Mouse (Mus musculus): ENCODE results near the gene Catsperg1. TPM values are rescaled to one million over a fixed set of nuclear protein-coding genes. Genes with fewer than 3 reads are reported as not detected.

The Catsperg1 gene
- total and polyA plus RNA-seq, 3 experiments = 0.68 to 2.0 (median 0.93) TPM

DNA sequence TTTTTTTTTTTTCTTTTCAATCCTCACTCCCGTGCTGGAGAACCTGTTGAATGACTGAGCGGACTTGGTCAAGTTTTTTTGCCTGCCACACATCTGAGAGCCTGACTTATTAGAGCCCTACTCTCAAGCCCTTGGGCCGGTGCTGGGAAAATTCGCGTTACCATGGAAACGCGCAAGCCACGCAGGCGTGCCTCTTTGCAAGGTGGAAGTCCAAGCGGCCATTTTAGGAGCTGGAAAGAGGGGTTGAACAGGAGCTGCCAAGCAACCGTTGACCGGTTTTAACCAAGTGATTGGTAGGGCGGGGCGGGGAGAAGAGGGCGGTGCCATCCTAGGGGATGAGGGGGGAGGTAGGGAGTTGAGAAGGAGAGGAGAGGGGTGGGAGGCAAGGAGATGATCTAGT is 1.0 kb upstream of the Catsperg1 start:
- no peak for DNase-seq (ENCODE audit: extremely low read depth)
- Histone ChIP-seq H3K27ac (ENCODE audit: insufficient read depth, low read depth) (no peak overlapping the region), H3K9ac (ENCODE audit: insufficient read depth, low read depth) (no peak overlapping the region), H3K9me3 (replicated peaks; ENCODE audit: low read length) (peaks cover 17% of the 10 kb centered on the region), H3K79me2 (replicated peaks; ENCODE audit: control insufficient read depth, extremely low read depth, insufficient read depth, poor library complexity, severe bottlenecking) (no peaks in the 10 kb centered on the region), H3K27me3 (replicated peaks) (no peaks in the 10 kb centered on the region), H3K36me3 (replicated peaks in 1 of 2; ENCODE audit: control insufficient read depth in 1 of 2, insufficient read depth in 1 of 2, low read length in 1 of 2) (no peaks in the 10 kb centered on the region), H3K4me2 (ENCODE audit: insufficient read depth, low read depth, poor library complexity, severe bottlenecking) (no peak overlapping the region), H3K4me1 (ENCODE audit: control insufficient read depth in 1 of 2, insufficient read depth in 2 of 2) (peaks cover 0 to 10% of the 10 kb centered on the region in 2 experiments; a peak in 2 of 4 replicates), H3K4me3 (replicated peaks in 1 of 3; ENCODE audit: low read depth in 2 of 3, low read length in 2 of 3, poor library complexity in 1 of 3) (no peak overlapping the region)
- dilution Hi-C loops (cut with MboI; ENCODE audit: extremely low pct_ligation_motif_present, extremely low pct_unique_long_range_greater_than_20kb, low sequenced_read_pairs) (no loop called here), in situ Hi-C loops (cut with MboI; ENCODE audit: low pct_ligation_motif_present, low pct_unique_long_range_greater_than_20kb, low sequenced_read_pairs) (loop anchor here (5.0 kb wide), 1 partner anchor 32 kb away; the partner anchor contains the start of gene 2200002D01Rik)
- TF ChIP-seq USF2 (conservative IDR thresholded peaks at IDR 0.05; ENCODE audit: low read depth, low read length) (no peak), POLR2A (IDR thresholded peaks at IDR 0.05; ENCODE audit: low read depth, low read length) (no peak), TBP (conservative IDR thresholded peaks at IDR 0.05; ENCODE audit: low read depth, low read length) (no peak), CHD1 (IDR thresholded peaks at IDR 0.05; ENCODE audit: low read depth, low read length) (no peak), ZC3H11A (IDR thresholded peaks at IDR 0.05; ENCODE audit: low read depth, low read length) (no peak), RAD21 (IDR thresholded peaks at IDR 0.05; ENCODE audit: low read depth, low read length) (no peak), SMC3 (IDR thresholded peaks at IDR 0.05; ENCODE audit: low read depth, low read length) (no peak), JUN (IDR thresholded peaks at IDR 0.05; ENCODE audit: insufficient read depth, low read depth, low read length) (no peak), GABPA (IDR thresholded peaks at IDR 0.05; ENCODE audit: insufficient replicate concordance, low read depth, low read length) (no peak), CTCF (conservative IDR thresholded peaks at IDR 0.05 in 1 of 2, IDR thresholded peaks at IDR 0.05 in 1 of 2; ENCODE audit: low read depth in 2 of 2, low read length in 2 of 2) (no peak), JUND (conservative IDR thresholded peaks at IDR 0.05; ENCODE audit: low read depth, low read length) (no peak), TCF12 (IDR thresholded peaks at IDR 0.05; ENCODE audit: low read depth, low read length) (no peak), POLR2AphosphoS2 (IDR thresholded peaks at IDR 0.05; ENCODE audit: low read depth, low read length) (no peak)

DNA sequence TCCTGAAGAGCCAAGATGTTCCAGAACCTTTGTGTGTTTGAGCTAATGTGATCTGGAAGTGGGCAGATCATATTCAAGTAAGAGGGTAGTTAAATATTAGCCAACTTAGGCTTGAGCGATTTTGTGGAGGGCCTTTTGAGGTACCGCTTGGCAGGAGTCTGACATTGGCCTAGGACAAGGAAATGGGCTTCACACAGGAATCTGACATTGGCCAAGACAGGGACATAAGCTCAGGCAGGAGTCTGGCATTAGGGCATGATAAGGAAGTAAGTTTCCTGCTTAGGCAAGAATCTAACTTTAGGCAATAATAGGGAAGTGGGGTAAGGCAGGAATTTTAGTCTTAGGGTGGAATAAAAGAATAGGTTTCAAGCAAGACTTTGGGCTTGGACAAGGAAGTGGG is 401 bp upstream of the Catsperg1 start:
- dilution Hi-C loops (cut with MboI; ENCODE audit: extremely low pct_ligation_motif_present, extremely low pct_unique_long_range_greater_than_20kb, low sequenced_read_pairs) = no loop called here
- Histone ChIP-seq H3K9me3 (replicated peaks; ENCODE audit: low read length) (peaks cover 11% of the 10 kb centered on the region), H3K9ac (ENCODE audit: insufficient read depth, low read depth) (no peak overlapping the region), H3K4me2 (ENCODE audit: insufficient read depth, low read depth, poor library complexity, severe bottlenecking) (no peak overlapping the region), H3K27ac (ENCODE audit: insufficient read depth, low read depth) (no peak overlapping the region), H3K4me1 (ENCODE audit: control insufficient read depth in 1 of 2, insufficient read depth in 2 of 2) (peaks cover 0 to 10% of the 10 kb centered on the region in 2 experiments; a peak in 2 of 4 replicates), H3K27me3 (replicated peaks) (no peaks in the 10 kb centered on the region), H3K36me3 (replicated peaks in 1 of 2; ENCODE audit: control insufficient read depth in 1 of 2, insufficient read depth in 1 of 2, low read length in 1 of 2) (no peaks in the 10 kb centered on the region), H3K4me3 (replicated peaks in 1 of 3; ENCODE audit: low read depth in 2 of 3, low read length in 2 of 3, poor library complexity in 1 of 3) (no peak overlapping the region), H3K79me2 (replicated peaks; ENCODE audit: control insufficient read depth, extremely low read depth, insufficient read depth, poor library complexity, severe bottlenecking) (no peaks in the 10 kb centered on the region)
- in situ Hi-C loops (cut with MboI; ENCODE audit: low pct_ligation_motif_present, low pct_unique_long_range_greater_than_20kb, low sequenced_read_pairs) = loop anchor here (5.0 kb wide), 1 partner anchor 33 kb away; the partner anchor contains the start of gene 2200002D01Rik
- TF ChIP-seq PAX5 (IDR thresholded peaks at IDR 0.05; ENCODE audit: low read length) (no peak), POLR2AphosphoS2 (IDR thresholded peaks at IDR 0.05; ENCODE audit: low read depth, low read length) (no peak), ZMIZ1 (IDR thresholded peaks at IDR 0.05; ENCODE audit: low read depth, low read length) (no peak), ELF1 (IDR thresholded peaks at IDR 0.05; ENCODE audit: low read depth, low read length) (no peak), JUND (conservative IDR thresholded peaks at IDR 0.05; ENCODE audit: low read depth, low read length) (no peak), CTCF (conservative IDR thresholded peaks at IDR 0.05 in 1 of 2, IDR thresholded peaks at IDR 0.05 in 1 of 2; ENCODE audit: low read depth in 2 of 2, low read length in 2 of 2) (no peak), USF1 (IDR thresholded peaks at IDR 0.05; ENCODE audit: low read depth, low read length) (no peak), MAZ (IDR thresholded peaks at IDR 0.05; ENCODE audit: low read depth, low read length) (no peak), CHD1 (IDR thresholded peaks at IDR 0.05; ENCODE audit: low read depth, low read length) (no peak), MAX (IDR thresholded peaks at IDR 0.05; ENCODE audit: low read length) (no peak), NRF1 (IDR thresholded peaks at IDR 0.05; ENCODE audit: low read depth, low read length) (no peak), UBTF (IDR thresholded peaks at IDR 0.05; ENCODE audit: low read depth, low read length) (no peak), CHD2 (IDR thresholded peaks at IDR 0.05; ENCODE audit: low read length) (no peak), SIN3A (IDR thresholded peaks at IDR 0.05; ENCODE audit: low read length) (no peak), HCFC1 (IDR thresholded peaks at IDR 0.05; ENCODE audit: low read depth, low read length) (no peak), ETS1 (conservative IDR thresholded peaks at IDR 0.05; ENCODE audit: low read depth, low read length) (no peak), RCOR1 (conservative IDR thresholded peaks at IDR 0.05; ENCODE audit: low read depth, low read length) (no peak), ZC3H11A (IDR thresholded peaks at IDR 0.05; ENCODE audit: low read depth, low read length) (no peak)
- no peak for DNase-seq (ENCODE audit: extremely low read depth)

Measured in CH12.LX (cell line).